Comparison of ENCODE assay signal across 9 mouse cellular contexts in genomic region chrX:106284441-106284840, GRCm38 (mm10).
"Had no signal": no experiment of that assay in that cellular context is flagged by ENCODE, and none has a peak within 500 bp of the region (broad histone marks: within the 10 kb centered on the region; RNA-seq: fewer than 3 reads in every experiment).

No protein-coding gene starts in this region.

- DNase-seq: liver, postnatal 0 days; lung, adult 2 months; lung, postnatal 4 days; midbrain, embryonic 14.5 days; retina, postnatal 1 day; right cerebral cortex, adult 18-20 months; thymus, adult 2 months; thymus, postnatal 25 days; thymus, postnatal 4 days had no signal
